Mouse (Mus musculus): ENCODE measurements around the gene Adam33. TPM values are rescaled to one million over a fixed set of nuclear protein-coding genes. Genes with fewer than 3 reads are reported as not detected.

The Adam33 gene
- polyA plus RNA-seq, 1 experiment: 25.6 TPM

DNA sequence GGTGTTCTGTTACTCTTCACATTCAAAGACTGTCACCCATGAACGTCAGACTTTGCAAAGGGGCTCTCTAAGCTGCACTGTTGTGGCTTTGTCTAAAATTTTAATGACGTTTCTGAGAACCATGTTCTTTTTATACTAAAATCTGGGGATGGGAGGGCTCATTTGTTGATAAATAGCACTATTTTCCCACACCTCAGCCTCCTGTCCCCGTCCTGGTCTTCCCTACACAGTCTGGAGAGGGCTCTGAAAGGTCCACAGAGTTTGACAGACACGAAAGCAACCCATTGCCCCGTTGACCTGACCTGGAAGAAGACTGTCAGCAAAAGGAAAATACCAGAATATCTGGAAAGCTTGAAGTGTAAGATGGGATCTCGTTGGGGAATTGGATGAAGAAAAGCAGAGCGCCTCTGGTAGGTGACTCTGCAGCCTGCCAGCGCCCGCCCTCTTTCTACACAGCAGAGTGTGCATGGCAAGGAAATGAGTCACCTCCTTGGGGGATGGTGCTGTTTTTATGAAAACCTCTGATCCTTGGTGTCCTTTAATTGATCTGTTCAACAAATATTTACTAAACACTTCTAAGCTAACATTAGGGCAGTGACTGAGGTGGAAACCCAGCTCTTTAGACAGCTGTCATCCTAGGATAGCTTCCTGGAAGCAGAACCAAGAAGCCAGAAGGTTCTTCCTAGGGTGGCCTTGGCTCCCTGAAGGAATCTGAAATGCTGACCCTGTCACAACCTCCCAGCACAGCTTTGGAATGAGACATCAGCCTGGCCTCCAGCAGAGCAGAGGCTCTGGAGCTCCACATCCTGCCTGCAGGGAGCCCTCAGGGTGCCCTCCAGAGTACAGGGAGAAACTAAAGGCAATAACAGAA is 34.3 kb downstream of the Adam33 start:
- no peak for DNase-seq (ENCODE audit: low read depth)

GRCm38 (mm10) chr2:131026941-131027340 is 36.7 kb downstream of the Adam33 start:
- no peak for DNase-seq (ENCODE audit: low read depth)

DNA sequence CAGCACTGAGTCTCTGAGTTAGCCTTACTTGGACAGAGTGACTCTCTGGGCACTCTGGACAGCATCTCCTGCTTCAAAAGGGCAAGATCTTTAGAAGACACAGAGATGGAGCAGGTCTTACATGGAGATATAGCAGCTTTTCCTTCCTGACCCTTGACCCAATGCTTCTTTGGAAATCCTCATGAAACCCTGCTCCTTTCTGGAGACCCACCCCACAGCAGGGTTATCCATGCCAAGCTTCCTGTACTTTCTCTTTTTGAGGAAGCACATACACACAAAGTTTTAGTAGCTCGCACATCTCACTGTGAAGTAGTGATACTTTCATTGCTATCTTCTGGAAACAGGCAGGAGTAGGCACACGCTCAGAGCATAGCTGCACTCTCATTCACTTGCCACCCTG is 38.4 kb downstream of the Adam33 start:
- no peak for DNase-seq (ENCODE audit: low read depth)

- no peak for DNase-seq (ENCODE audit: low read depth)
Measured at GRCm38 (mm10) chr2:131010566-131010965, 53.0 kb downstream of the Adam33 start.

DNA sequence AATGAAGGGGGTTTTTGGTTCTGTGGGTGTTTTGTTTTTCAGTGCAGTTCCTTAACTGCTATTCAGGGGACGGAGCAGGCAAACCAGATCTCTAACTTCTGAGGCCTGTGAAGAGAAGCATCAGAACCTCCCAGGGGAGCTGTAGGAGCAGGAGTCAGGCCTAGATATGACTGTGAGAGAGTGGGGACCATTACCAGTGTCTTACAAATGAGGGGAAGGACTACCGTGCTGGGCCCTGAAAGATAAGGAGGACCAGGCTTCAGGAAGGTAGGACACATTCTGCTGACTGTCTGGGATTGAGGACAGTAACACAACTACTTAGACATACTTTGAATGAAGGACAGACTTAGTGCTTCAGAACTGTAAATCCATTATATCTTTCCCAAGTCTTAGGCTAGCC is 54.5 kb downstream of the Adam33 start:
- DNase-seq (ENCODE audit: low read depth): no peak

Other genes with a start within 250 kb of the Adam33 start
- 57.9 and 84.4 TPM in 2 replicates for gene 4930402H24Rik, start 157.4 kb downstream of the Adam33 start, polyA plus RNA-seq (2012; rRNA removed)
- 14.0 and 16.0 TPM in 2 replicates for gene Atrn, start 157.3 kb downstream of the Adam33 start, polyA plus RNA-seq (2012; rRNA removed)
- gene Gfra4, start 20.7 kb downstream of the Adam33 start, polyA plus RNA-seq (2012; rRNA removed): 30.3 and 35.7 TPM in 2 replicates
- gene Siglec1, start 23.0 kb upstream of the Adam33 start, polyA plus RNA-seq (2012; rRNA removed): 12.7 and 16.5 TPM in 2 replicates
- 21.7 and 30.8 TPM in 2 replicates for gene Hspa12b, start 63.5 kb upstream of the Adam33 start, polyA plus RNA-seq (2012; rRNA removed)
- not detected in 2 replicates for gene Gm11037, start 69.7 kb upstream of the Adam33 start, polyA plus RNA-seq (2012; rRNA removed)
- 117 and 168 TPM in 2 replicates for gene 1700037H04Rik, start 96.3 kb upstream of the Adam33 start, polyA plus RNA-seq (2012; rRNA removed)
- 68.6 and 75.4 TPM in 2 replicates for gene Cenpb, start 116.3 kb upstream of the Adam33 start, polyA plus RNA-seq (2012; rRNA removed)
- 12.7 and 14.4 TPM in 2 replicates for gene Cdc25b, start 123.1 kb upstream of the Adam33 start, polyA plus RNA-seq (2012; rRNA removed)
- 4.3 and 4.8 TPM in 2 replicates for gene Spef1, start 123.5 kb upstream of the Adam33 start, polyA plus RNA-seq (2012; rRNA removed)
- gene Ap5s1, start 143.3 kb upstream of the Adam33 start, polyA plus RNA-seq (2012; rRNA removed): 51.1 and 54.9 TPM in 2 replicates
- gene Mavs, start 170.2 kb upstream of the Adam33 start, polyA plus RNA-seq (2012; rRNA removed): 59.9 and 76.7 TPM in 2 replicates
- 15.7 and 18.0 TPM in 2 replicates for gene Pank2, start 198.7 kb upstream of the Adam33 start, polyA plus RNA-seq (2012; rRNA removed)

Data from gonadal fat pad, adult 2 months (tissue).